In the genomic region with DNA sequence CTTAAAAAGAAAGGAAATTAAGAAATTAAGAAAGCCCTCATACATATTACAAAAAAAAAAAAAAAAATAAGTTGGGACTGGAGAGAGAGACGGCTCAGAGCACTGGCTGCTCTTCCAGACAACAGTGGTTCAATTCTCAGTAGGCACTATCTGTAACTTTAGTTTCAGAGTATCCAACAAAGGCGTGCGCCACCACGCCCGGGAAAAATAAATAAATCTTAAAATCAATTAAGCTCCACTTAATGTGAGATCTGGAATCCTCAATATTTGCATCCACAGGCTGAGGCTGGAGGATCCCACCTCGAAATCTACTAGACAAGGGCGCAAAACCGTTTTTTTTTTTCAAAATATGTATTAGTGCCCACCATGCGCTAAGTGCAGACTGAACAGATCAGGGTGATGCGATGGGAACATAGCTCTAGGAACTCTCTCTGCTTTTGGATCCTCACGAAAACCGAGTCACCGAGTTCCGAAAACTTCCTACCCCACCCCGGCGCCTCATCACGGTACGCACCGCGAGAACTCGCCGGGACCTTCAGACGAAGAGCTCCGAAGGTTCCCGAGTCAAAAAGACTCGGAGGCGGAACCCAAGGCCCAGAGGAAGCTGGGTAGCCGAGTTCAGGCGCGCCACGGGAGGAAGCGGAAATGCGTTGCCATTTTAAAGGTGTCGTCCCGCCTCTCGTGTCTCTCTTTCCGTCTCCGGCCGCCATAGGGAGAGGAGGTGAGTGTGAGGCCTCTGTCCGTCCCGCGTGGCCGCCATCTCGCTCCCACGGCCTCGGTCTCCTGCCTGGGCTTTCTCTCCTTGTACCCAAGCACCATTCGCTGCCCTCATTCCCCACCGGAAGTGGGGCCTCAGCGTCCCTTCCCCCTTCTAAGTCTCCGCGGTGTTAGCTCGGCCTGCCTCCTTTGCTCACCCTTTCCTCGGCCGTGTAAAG, we compare ENCODE assay signal across 8 mouse cellular contexts. TPM values are rescaled to one million over a fixed set of nuclear protein-coding genes. Genes with fewer than 3 reads are reported as not detected.
DNase-seq lines count a peak whose midpoint lies in the region; ATAC-seq and TF ChIP-seq lines count a peak whose summit lies in the region.

Gene Rpl28 (plus strand): TSS at position 597 of the 935 bp plus-strand sequence.

- peak within 1 kb of the TSS; percentile 88 for H3K4me2 ChIP-seq in forebrain, embryonic 13.5 days
- peak within 1 kb of the TSS; percentile 88 for H3K4me2 ChIP-seq in liver, postnatal 0 days (ENCODE audit: low read depth, low read length)
- peak within 1 kb of the TSS; percentile 84 for H3K4me2 ChIP-seq in neural tube, embryonic 14.5 days (ENCODE audit: low read depth, low read length)

- DNase-seq in c-Kit-positive CD71-positive TER-119-positive erythroid progenitor cells, embryonic 14.5 days (ENCODE audit: low spot score) = peak; percentile 97
- peak; percentile 97 to 98 for DNase-seq in heart, postnatal 10 days
- DNase-seq in large intestine, adult 2 months (ENCODE audit: low read depth, low spot score) = peak; percentile 96
- peak; percentile 95 for DNase-seq in liver, postnatal 0 days
- peak; percentile 94 for DNase-seq in testis, postnatal 10 days (ENCODE audit: low spot score)

- H3K27me3 ChIP-seq in E14TG2a.4 (ENCODE audit: insufficient read depth, low read length) = no peaks in the 10 kb centered on the region
- peaks cover 22% of the 10 kb centered on the region for H3K27me3 ChIP-seq in forebrain, embryonic 13.5 days
- no peaks in the 10 kb centered on the region for H3K27me3 ChIP-seq in liver, postnatal 0 days (ENCODE audit: insufficient read depth, low read length)
- H3K27me3 ChIP-seq in neural tube, embryonic 14.5 days (ENCODE audit: control insufficient read depth, insufficient read depth, low read length) = no peaks in the 10 kb centered on the region

- peak within 1 kb of the TSS; percentile 87 for H3K27ac ChIP-seq in forebrain, embryonic 13.5 days
- H3K27ac ChIP-seq in liver, postnatal 0 days (ENCODE audit: low read depth) = peak within 1 kb of the TSS; percentile 93
- peak within 1 kb of the TSS; percentile 87 for H3K27ac ChIP-seq in neural tube, embryonic 14.5 days (ENCODE audit: low read depth, low read length)

- no peak for TF ChIP-seq CTCF in E14TG2a.4 (conservative IDR thresholded peaks at IDR 0.05; ENCODE audit: low read length)
- TF ChIP-seq CTCF in liver, postnatal 0 days (IDR thresholded peaks at IDR 0.05; ENCODE audit: low read depth) = no peak

- peak; percentile 92 for ATAC-seq in forebrain, embryonic 13.5 days
- peak; percentile 89 for ATAC-seq in liver, postnatal 0 days
- ATAC-seq in neural tube, embryonic 14.5 days (ENCODE audit: low read depth) = peak; percentile 88

- H3K4me3 ChIP-seq in E14TG2a.4 (replicated peaks; ENCODE audit: low read length) = peak within 1 kb of the TSS; percentile 91
- H3K4me3 ChIP-seq in forebrain, embryonic 13.5 days = peak within 1 kb of the TSS; percentile 93
- H3K4me3 ChIP-seq in liver, postnatal 0 days (ENCODE audit: low read depth, low read length) = peak within 1 kb of the TSS; percentile 95
- peak within 1 kb of the TSS; percentile 76 for H3K4me3 ChIP-seq in neural tube, embryonic 14.5 days (ENCODE audit: low read depth, low read length)

- intact Hi-C loops in heart, postnatal 10 days (cut with DNase I) = loop anchor here (2.0 kb wide), 3 partner anchors 18 to 168 kb away; partner anchors contain the start of gene Kmt5c

- WGBS in forebrain, embryonic 13.5 days = 2% methylated on average over 54 of the region's 54 CpGs
- under 1% methylated on average over 54 of the region's 54 CpGs for WGBS in large intestine, adult 2 months
- WGBS in liver, postnatal 0 days (ENCODE audit: insufficient replicate concordance) = under 1% methylated on average over 53 of the region's 54 CpGs
- 1% methylated on average over 54 of the region's 54 CpGs for WGBS in neural tube, embryonic 14.5 days

- no peaks in the 10 kb centered on the region for H3K9me3 ChIP-seq in E14TG2a.4 (ENCODE audit: low read length)
- no peaks in the 10 kb centered on the region for H3K9me3 ChIP-seq in forebrain, embryonic 13.5 days (replicated peaks)
- no peaks in the 10 kb centered on the region for H3K9me3 ChIP-seq in liver, postnatal 0 days (ENCODE audit: low read length)
- H3K9me3 ChIP-seq in neural tube, embryonic 14.5 days (ENCODE audit: control insufficient read depth, low read length) = no peaks in the 10 kb centered on the region

- H3K9ac ChIP-seq in forebrain, embryonic 13.5 days = peak within 1 kb of the TSS; percentile 99
- H3K9ac ChIP-seq in liver, postnatal 0 days (replicated peaks) = peak within 1 kb of the TSS; percentile 96
- peak within 1 kb of the TSS; percentile 89 for H3K9ac ChIP-seq in neural tube, embryonic 14.5 days (replicated peaks; ENCODE audit: low read depth, low read length)

- no peak for TF ChIP-seq EP300 in liver, postnatal 0 days (IDR thresholded peaks at IDR 0.05; ENCODE audit: low read depth)

- H3K36me3 ChIP-seq in E14TG2a.4 (ENCODE audit: insufficient read depth, low read length) = peaks cover 47% of the 10 kb centered on the region
- H3K36me3 ChIP-seq in forebrain, embryonic 13.5 days (ENCODE audit: poor library complexity, severe bottlenecking) = peaks cover 39% of the 10 kb centered on the region
- peaks cover 36% of the 10 kb centered on the region for H3K36me3 ChIP-seq in liver, postnatal 0 days (replicated peaks; ENCODE audit: insufficient read depth, low read length)
- peaks cover 25% of the 10 kb centered on the region for H3K36me3 ChIP-seq in neural tube, embryonic 14.5 days (ENCODE audit: control insufficient read depth, insufficient read depth, low read length)

- peaks cover 55% of the 10 kb centered on the region for H3K4me1 ChIP-seq in E14TG2a.4 (replicated peaks; ENCODE audit: low read depth, low read length)
- peaks cover 32% of the 10 kb centered on the region for H3K4me1 ChIP-seq in forebrain, embryonic 13.5 days
- H3K4me1 ChIP-seq in liver, postnatal 0 days (ENCODE audit: insufficient read depth) = peaks cover 34% of the 10 kb centered on the region
- peaks cover 12% of the 10 kb centered on the region for H3K4me1 ChIP-seq in neural tube, embryonic 14.5 days (ENCODE audit: control insufficient read depth, insufficient read depth, low read length)

RNA-seq across cellular contexts. Expression of gene Rpl28, which starts in this region (rescaled TPM):
- polyA plus RNA-seq in forebrain, embryonic 13.5 days (2015; fragmentation: Nextera tagmentation; extraction: Ambion mirVana) = 244 and 284 TPM in 2 replicates
- total RNA-seq in heart, postnatal 10 days (2021) = 100 to 1,000 TPM; 630 to 679 TPM
- 510 and 604 TPM in 2 replicates for polyA plus RNA-seq in large intestine, adult 2 months (2012; rRNA removed)
- 280 and 288 TPM in 2 replicates for polyA plus RNA-seq in liver, postnatal 0 days (2015; fragmentation: Nextera tagmentation; extraction: Ambion mirVana)
- polyA plus RNA-seq in neural tube, embryonic 14.5 days (2014; fragmentation: Nextera tagmentation; extraction: Ambion mirVana) = 154 and 173 TPM in 2 replicates

Comparison
In these comparisons a context has a peak if more than half of its experiments do, and no peak if none do; other contexts are left out.
1. Peak in every context shown above with its lines: DNase-seq, ATAC-seq, H3K4me3 ChIP-seq and H3K27ac ChIP-seq.